Mouse (Mus musculus): ENCODE measurements around the gene Cntn4. TPM values are rescaled to one million over a fixed set of nuclear protein-coding genes. Genes with fewer than 3 reads are reported as not detected.

Gene Cntn4
- total and polyA plus RNA-seq, 2 experiments from 2014 or later, result 13.9 to 23.3 TPM

DNA sequence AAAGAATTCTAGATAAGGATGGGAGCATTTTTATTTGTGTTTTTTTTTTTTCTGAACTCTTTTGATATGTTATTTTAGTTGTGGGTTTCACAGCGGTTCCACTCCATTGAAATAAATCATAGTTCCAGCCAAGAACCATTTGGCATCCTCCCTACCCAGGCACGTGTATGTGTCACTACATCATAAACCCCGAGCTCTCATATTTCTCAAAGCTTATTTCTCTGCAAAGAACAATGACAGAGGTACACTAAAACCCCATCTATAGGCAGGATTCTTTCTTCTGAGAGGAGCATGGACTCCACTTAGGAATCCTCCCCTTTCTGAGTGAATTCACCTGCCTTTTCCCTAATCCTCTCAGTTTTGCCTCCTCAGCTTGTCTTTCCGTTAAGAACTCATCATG, 6.7 kb downstream of the Cntn4 start:
- no peak overlapping the region for H3K4me3 ChIP-seq (ENCODE audit: low read depth, low read length)
- H3K4me2 ChIP-seq (ENCODE audit: low read depth), result no peak overlapping the region
- no peak overlapping the region for H3K27ac ChIP-seq (ENCODE audit: low read depth, low read length)
- no peak for ATAC-seq
- no peaks in the 10 kb centered on the region for H3K4me1 ChIP-seq (ENCODE audit: insufficient read depth)
- H3K9ac ChIP-seq, result no peak overlapping the region
- H3K9me3 ChIP-seq (ENCODE audit: low read length), result no peaks in the 10 kb centered on the region
- WGBS, result 44% methylated on average over 4 of the region's 4 CpGs
- no peak for TF ChIP-seq CTCF (IDR thresholded peaks at IDR 0.05; ENCODE audit: low read depth)
- peaks cover 4% of the 10 kb centered on the region; the same call in 1 of the 2 replicates for H3K27me3 ChIP-seq (ENCODE audit: insufficient read depth, low read length)
- DNase-seq, result no peak
- H3K36me3 ChIP-seq (ENCODE audit: insufficient read depth), result no peaks in the 10 kb centered on the region

DNA sequence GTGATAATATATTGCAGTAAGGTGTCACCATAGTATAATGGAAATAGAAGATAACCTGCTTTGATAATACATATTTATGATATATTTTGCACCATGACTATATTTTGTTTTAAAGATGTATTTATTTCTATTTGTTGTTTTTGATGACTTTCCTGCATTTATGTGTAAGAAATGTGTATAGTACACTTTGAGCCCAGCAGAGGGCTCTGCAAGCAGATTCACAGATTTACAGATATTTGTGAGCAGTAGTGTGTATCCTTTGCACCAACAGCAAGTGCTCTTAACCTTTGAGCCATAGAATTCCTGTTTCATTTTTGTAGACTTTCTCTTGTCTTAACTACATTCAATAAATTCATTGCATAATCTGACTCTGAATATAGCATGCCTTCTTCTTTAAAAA, 10.7 kb downstream of the Cntn4 start:
- no peak overlapping the region for H3K4me3 ChIP-seq (ENCODE audit: low read depth, low read length)
- H3K27ac ChIP-seq (ENCODE audit: low read depth, low read length), result no peak overlapping the region
- no peaks in the 10 kb centered on the region for H3K4me1 ChIP-seq (ENCODE audit: insufficient read depth)
- no peak overlapping the region for H3K9ac ChIP-seq
- H3K36me3 ChIP-seq (ENCODE audit: insufficient read depth), result no peaks in the 10 kb centered on the region
- H3K9me3 ChIP-seq (ENCODE audit: low read length), result no peaks in the 10 kb centered on the region
- no peak for ATAC-seq
- DNase-seq, result no peak
- no peaks in the 10 kb centered on the region for H3K27me3 ChIP-seq (ENCODE audit: insufficient read depth, low read length)
- peak; percentile 47; the same call in 1 of the 2 replicates for TF ChIP-seq CTCF (IDR thresholded peaks at IDR 0.05; ENCODE audit: low read depth)
- H3K4me2 ChIP-seq (ENCODE audit: low read depth), result no peak overlapping the region

DNA sequence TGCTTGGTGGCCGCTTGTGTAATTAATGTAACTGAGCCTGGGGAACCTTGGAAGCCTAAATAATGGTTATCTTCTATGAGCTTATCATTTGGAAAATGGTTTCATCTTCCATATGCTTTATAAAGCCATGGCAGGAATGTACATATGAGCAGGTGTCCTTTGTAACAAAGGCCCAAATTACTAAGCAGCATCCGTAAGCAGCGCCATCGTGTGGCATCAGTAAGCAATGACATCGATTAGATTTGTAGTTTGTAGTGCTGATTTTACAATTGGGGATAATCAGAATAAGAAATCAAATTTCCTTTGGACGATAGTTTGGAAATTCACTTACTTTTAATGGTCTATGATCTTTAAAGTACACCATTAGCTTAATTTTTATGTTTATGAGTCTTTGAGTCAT, 64.6 kb downstream of the Cntn4 start:
- H3K4me2 ChIP-seq (ENCODE audit: low read depth), result no peak overlapping the region
- H3K27ac ChIP-seq (ENCODE audit: low read depth, low read length), result no peak overlapping the region
- H3K9me3 ChIP-seq (ENCODE audit: low read length), result no peaks in the 10 kb centered on the region
- no peak for ATAC-seq
- no peaks in the 10 kb centered on the region for H3K4me1 ChIP-seq (ENCODE audit: insufficient read depth)
- no peak overlapping the region for H3K9ac ChIP-seq
- H3K27me3 ChIP-seq (ENCODE audit: insufficient read depth, low read length), result no peaks in the 10 kb centered on the region
- TF ChIP-seq CTCF (IDR thresholded peaks at IDR 0.05; ENCODE audit: low read depth), result peak; percentile 51
- no peak overlapping the region for H3K4me3 ChIP-seq (ENCODE audit: low read depth, low read length)
- 27% methylated on average over 6 of the region's 6 CpGs for WGBS
- no peaks in the 10 kb centered on the region for H3K36me3 ChIP-seq (ENCODE audit: insufficient read depth)
- peak; percentile 8 for DNase-seq

DNA sequence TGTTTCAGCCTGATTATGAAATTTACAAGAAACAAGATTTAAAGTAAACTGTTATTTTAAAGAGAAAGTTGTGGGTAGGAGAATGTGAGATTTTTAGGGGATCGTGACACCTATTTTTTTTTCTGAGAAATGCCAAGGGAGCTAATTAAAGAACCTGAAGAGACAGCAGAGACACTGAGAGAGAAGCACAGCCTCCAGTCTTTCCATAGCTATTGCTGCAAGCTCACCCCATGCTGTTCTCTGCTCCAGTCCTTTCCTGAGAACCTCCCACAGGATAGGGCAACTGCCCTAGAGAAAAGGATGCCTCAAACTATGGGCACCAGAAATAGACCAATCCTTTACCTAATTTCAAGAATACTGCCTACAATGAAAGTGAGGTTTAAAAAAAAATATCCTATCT, 103.2 kb downstream of the Cntn4 start:
- H3K27ac ChIP-seq (ENCODE audit: low read depth, low read length), result no peak overlapping the region

DNA sequence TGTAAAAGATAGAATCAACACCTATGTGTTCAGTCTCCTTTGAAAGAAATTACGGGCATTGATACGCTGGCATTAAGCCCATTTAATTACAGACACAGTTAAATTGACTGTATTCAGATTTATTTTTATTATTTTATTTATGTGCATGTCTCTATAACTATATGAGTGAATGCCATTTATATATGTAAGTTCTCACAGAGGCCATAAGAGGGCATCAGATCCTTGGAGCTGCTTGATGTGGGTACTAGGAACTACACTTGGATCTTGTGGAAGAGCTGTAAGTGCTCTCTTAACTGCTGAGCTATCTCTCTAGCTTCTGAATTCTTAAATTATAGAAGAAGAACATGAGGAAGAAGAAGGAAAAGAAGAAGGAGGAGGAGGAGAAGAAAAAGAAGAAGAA, 111.0 kb downstream of the Cntn4 start:
- no peaks in the 10 kb centered on the region for H3K4me1 ChIP-seq (ENCODE audit: insufficient read depth)
- ATAC-seq (no peak), DNase-seq (no peak)
- H3K36me3 ChIP-seq (ENCODE audit: insufficient read depth), result no peaks in the 10 kb centered on the region
- no peak overlapping the region for H3K27ac ChIP-seq (ENCODE audit: low read depth, low read length)
- H3K9me3 ChIP-seq (ENCODE audit: low read length), result no peaks in the 10 kb centered on the region
- no peaks in the 10 kb centered on the region for H3K27me3 ChIP-seq (ENCODE audit: insufficient read depth, low read length)
- WGBS, result 95% methylated on average over 2 of the region's 2 CpGs
- no peak overlapping the region for H3K4me3 ChIP-seq (ENCODE audit: low read depth, low read length)
- no peak overlapping the region for H3K9ac ChIP-seq
- H3K4me2 ChIP-seq (ENCODE audit: low read depth), result no peak overlapping the region
- TF ChIP-seq CTCF (IDR thresholded peaks at IDR 0.05; ENCODE audit: low read depth), result 0 out of 2 replicates have a peak, but pooled peaks have one; percentile 22

More for the DNA sequence above, 103.2 kb downstream of the Cntn4 start:
- no peaks in the 10 kb centered on the region for H3K4me1 ChIP-seq (ENCODE audit: insufficient read depth)
- no peaks in the 10 kb centered on the region for H3K27me3 ChIP-seq (ENCODE audit: insufficient read depth, low read length)
- ATAC-seq, result no peak
- H3K4me2 ChIP-seq (ENCODE audit: low read depth), result no peak overlapping the region
- H3K4me3 ChIP-seq (ENCODE audit: low read depth, low read length), result no peak overlapping the region
- WGBS, result 87% methylated on average over 1 of the region's 1 CpGs
- no peak for DNase-seq
- no peaks in the 10 kb centered on the region for H3K36me3 ChIP-seq (ENCODE audit: insufficient read depth)
- H3K9me3 ChIP-seq (ENCODE audit: low read length), result no peaks in the 10 kb centered on the region
- no peak for TF ChIP-seq CTCF (IDR thresholded peaks at IDR 0.05; ENCODE audit: low read depth)
- no peak overlapping the region for H3K9ac ChIP-seq

DNA sequence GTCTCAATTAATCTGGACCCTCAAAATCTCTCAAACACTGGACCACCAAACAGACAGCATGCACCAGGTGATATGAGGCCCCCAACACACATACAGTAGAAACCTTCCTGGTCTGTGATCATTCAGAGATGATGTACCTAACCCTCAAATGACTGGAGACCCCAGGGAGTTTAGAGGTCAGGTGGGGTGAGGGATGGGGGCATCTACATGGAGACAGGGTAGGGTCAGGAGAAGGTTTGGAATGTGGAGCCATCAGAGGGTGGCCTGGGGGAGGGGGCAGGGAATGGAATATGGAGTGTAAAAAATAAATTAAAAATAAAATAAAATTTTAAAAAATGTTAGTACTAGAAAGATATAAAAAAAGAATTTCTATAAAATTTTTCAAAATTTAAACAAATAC, 157.6 kb downstream of the Cntn4 start:
- DNase-seq, result no peak
- Histone ChIP-seq H3K9me3 (ENCODE audit: low read length) (no peaks in the 10 kb centered on the region), H3K27ac (ENCODE audit: low read depth, low read length) (no peak overlapping the region), H3K36me3 (ENCODE audit: insufficient read depth) (no peaks in the 10 kb centered on the region), H3K27me3 (ENCODE audit: insufficient read depth, low read length) (no peaks in the 10 kb centered on the region), H3K9ac (no peak overlapping the region), H3K4me1 (ENCODE audit: insufficient read depth) (no peaks in the 10 kb centered on the region), H3K4me3 (ENCODE audit: low read depth, low read length) (no peak overlapping the region), H3K4me2 (ENCODE audit: low read depth) (no peak overlapping the region)
- no peak for ATAC-seq
- TF ChIP-seq CTCF (IDR thresholded peaks at IDR 0.05; ENCODE audit: low read depth), result no peak

DNA sequence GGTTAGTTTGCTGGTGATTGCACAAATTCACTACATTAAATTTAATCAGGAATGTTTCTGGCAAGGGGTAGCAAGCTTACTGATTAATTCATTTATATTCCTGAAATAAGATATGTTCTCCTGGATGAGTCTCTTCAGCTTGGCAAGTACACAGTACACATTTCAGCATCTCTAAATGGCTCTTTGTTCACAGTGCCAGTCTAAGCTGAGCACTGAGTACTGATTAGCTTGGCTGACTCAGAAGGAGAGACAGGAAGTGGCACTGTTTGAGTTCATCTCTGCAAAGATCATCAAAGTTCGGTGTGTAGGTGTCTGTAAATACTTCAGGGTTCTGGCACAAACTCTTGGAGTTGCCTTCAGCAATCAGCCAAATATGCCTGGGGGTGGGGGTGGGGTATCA, 169.8 kb downstream of the Cntn4 start:
- Histone ChIP-seq H3K4me1 (ENCODE audit: insufficient read depth) (no peaks in the 10 kb centered on the region), H3K36me3 (ENCODE audit: insufficient read depth) (no peaks in the 10 kb centered on the region), H3K9ac (no peak overlapping the region), H3K27ac (ENCODE audit: low read depth, low read length) (no peak overlapping the region), H3K4me2 (ENCODE audit: low read depth) (no peak overlapping the region), H3K27me3 (ENCODE audit: insufficient read depth, low read length) (no peaks in the 10 kb centered on the region), H3K9me3 (ENCODE audit: low read length) (no peaks in the 10 kb centered on the region), H3K4me3 (ENCODE audit: low read depth, low read length) (no peak overlapping the region)
- TF ChIP-seq CTCF (IDR thresholded peaks at IDR 0.05; ENCODE audit: low read depth), result no peak
- whole genome bisulfite sequencing, result 16% methylated on average over 1 of the region's 1 CpGs
- peak; percentile 30 for DNase-seq
- peak; percentile 81 for ATAC-seq

DNA sequence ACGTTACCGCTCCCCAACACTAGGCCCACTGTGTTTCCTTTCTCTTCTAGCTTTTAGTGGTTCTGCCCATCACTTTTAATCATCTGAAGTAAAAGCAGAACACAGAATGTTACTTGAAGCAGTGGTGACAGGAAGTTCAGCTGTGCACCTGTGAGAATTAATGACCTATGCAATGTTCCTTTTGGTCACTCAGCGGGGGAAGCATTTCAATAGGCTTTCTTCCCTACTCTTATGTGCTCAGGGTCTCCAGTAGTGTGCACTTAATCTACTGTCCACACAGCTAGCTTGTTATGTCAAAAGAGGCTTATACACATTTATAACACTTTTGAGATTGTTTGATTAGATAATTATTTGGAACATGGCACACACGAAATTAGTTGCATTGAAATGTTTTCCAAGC, 215.4 kb downstream of the Cntn4 start:
- Histone ChIP-seq H3K27me3 (ENCODE audit: insufficient read depth, low read length) (no peaks in the 10 kb centered on the region), H3K4me2 (ENCODE audit: low read depth) (no peak overlapping the region), H3K4me3 (ENCODE audit: low read depth, low read length) (no peak overlapping the region), H3K9me3 (ENCODE audit: low read length) (no peaks in the 10 kb centered on the region), H3K9ac (no peak overlapping the region), H3K4me1 (ENCODE audit: insufficient read depth) (no peaks in the 10 kb centered on the region), H3K36me3 (ENCODE audit: insufficient read depth) (no peaks in the 10 kb centered on the region), H3K27ac (ENCODE audit: low read depth, low read length) (no peak overlapping the region)
- DNase-seq, result no peak
- 38% methylated on average over 4 of the region's 4 CpGs for WGBS
- TF ChIP-seq CTCF (IDR thresholded peaks at IDR 0.05; ENCODE audit: low read depth), result no peak
- no peak for ATAC-seq
